Mouse (Mus musculus) left cerebral cortex, adult 2 months (tissue): ENCODE data around the gene Aurka. TPM values are rescaled to one million over a fixed set of nuclear protein-coding genes. Genes with fewer than 3 reads are reported as not detected.

Source experiments
- DNase-seq, 2 experiments: peaks; one replicate each; pipeline ENCODE4 v3.0.0; 2021 to 2022; ENCODE audit warnings: low spot score in 2 of 2, mixed read lengths in 1 of 2; ENCODE audit errors: extremely low spot score in 1 of 2
- H3K27ac ChIP-seq: fragments of 200-600 bp; 2 replicates; pipeline ENCODE4 v1.8.1; 2022
- H3K4me3 ChIP-seq: fragments of 200-600 bp; 2 replicates; pipeline ENCODE4 v1.8.1; 2022
- CTCF ChIP-seq: fragments of 200-600 bp; IDR thresholded peaks from 2 replicates; pipeline ENCODE4 v1.8.1; 2022; ENCODE audit warnings: antibody characterized with exemption, mild to moderate bottlenecking, moderate library complexity
- intact Hi-C: fragments of 180-260 bp; cut with DNase I; formaldehyde crosslinking; loops from one replicate; pipeline ENCODE4 v1.15.1; 2025
- long read RNA-seq, 2 experiments: library from polyadenylated mRNA; stranded (forward); transcript quantifications; one replicate each; pipeline ENCODE4 v2.0.0; 2021; ENCODE audit warnings: borderline mapping rate in 2 of 2
- total RNA-seq, 2 experiments: library from RNA; stranded (reverse); gene quantifications; 2 replicates each; pipeline ENCODE4 v1.2.3; 2021

Gene Aurka
- total RNA-seq: 1 to 10 TPM in 1 of 2 experiments, under 1 TPM in 1; 0.87 to 1.2 TPM
- long read RNA-seq, experiment 1, partial matches to known transcripts: 0 of 1 reads
- long read RNA-seq, experiment 1, other reads (novel, unspliced or antisense): 0 of 1 reads
- long read RNA-seq, experiment 2, partial matches to known transcripts: 0 of 2 reads
- long read RNA-seq, experiment 2, other reads (novel, unspliced or antisense): 1 of 2 reads

DNA sequence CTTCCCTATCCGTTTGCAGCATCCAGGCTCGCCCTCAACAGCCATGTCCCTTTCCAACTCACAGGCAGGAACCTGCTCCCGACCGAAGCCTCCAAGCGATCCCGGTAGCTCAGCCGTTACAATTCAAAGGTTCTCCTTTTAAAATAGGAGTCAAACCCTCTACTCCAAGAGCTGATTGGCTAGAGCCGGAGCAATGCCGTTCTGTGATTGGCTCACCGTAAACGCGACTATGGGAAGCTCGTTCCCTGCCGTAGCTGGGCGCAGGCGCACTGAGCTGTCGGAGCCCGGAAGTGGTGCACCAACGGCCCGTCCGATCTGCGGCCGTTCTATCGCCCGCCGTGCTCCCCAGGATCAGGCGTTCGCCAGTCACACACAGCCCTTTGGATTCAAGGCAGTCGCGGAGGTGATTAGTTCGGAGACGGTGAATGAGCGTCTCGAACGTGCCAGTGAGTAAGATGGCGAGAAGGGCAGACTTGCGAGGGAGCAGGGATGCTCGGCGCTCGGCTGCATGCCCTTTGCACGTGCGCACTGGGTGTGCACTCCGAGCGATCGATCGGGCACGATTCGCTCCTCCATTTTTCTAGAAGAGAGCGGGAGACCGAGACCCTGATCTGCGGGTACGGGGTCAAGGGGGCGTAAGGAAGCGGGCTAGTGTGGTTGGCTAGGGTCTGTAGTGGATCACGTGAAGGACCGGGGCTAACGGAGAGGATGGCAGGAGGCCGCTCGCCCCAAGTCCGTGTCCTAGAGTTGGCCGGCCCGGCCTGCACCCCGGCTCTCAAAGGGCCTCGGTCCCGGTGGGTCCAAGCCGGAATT lies at the start of gene Aurka, which contains the start of gene Cstf1:
Aurka (minus strand) TSS at position 125 of the 813 bp plus-strand sequence.
Cstf1 (plus strand) TSS at position 271 of the 813 bp plus-strand sequence.
- peak; percentile 93 to 94 for DNase-seq
- Histone ChIP-seq H3K27ac (peak within 1 kb of the TSS; percentile 93), H3K4me3 (peak within 1 kb of the TSS; percentile 66)
- TF ChIP-seq CTCF: no peak
- intact Hi-C loops: loop anchor here (2.0 kb wide), 2 partner anchors 26 to 70 kb away; partner anchors contain the start of genes Fam210b and Rtf2

- no peak for DNase-seq
- intact Hi-C loops: no loop called here
- no peak overlapping the region for H3K4me3 ChIP-seq
- no peak for TF ChIP-seq CTCF
- H3K27ac ChIP-seq: no peak overlapping the region
These were observed 47.9 kb upstream of the Aurka start for GRCm38 (mm10) chr2:172418208-172418607.

DNA sequence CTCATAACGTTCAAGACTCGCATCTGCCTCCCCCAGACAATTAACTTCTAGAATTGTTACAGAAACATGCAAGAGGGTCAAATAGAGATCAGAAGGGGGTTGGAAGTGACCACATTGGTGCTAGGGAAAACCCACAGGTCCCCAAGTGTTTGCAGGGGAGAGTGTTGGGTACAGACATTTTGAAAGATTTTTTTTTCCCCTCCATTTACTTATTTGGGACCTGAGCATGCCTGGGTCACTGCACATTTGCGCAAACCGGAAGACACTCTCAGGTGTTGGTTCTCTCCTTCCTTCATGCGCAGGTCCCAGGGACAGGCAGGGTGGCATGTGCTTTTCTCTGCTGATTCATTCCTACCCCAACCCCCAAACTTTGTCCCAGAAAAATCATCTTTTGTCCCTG lies 46.5 kb upstream of the Aurka start:
- H3K27ac ChIP-seq: no peak overlapping the region
- H3K4me3 ChIP-seq: no peak overlapping the region
- intact Hi-C loops: no loop called here
- DNase-seq: no peak
- no peak for TF ChIP-seq CTCF

- no peak for TF ChIP-seq CTCF
- H3K27ac ChIP-seq: no peak overlapping the region
- intact Hi-C loops: no loop called here
- DNase-seq: no peak
- H3K4me3 ChIP-seq: no peak overlapping the region
These were observed 45.9 kb upstream of the Aurka start for GRCm38 (mm10) chr2:172416218-172416617.

DNA sequence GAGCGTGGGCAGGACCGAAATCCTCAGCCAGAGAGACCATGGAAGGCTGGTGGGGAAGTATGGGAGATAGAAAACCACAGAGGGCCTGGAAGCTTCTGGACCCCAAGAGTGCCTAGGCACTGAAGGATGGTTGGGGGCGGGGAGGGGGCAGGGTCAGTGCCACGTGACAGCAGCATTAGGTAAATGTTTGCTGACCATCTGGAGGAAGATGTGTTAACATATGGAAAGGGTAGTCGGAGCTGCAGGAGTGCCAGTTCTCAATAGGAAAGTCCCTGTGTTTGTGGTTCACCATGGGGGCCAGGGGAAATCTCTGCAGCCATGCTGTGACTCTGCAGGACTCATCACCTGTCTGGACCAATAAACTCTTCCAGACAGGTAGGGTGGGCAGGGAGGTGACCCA lies 43.6 kb upstream of the Aurka start:
- TF ChIP-seq CTCF: no peak
- Histone ChIP-seq H3K4me3 (no peak overlapping the region), H3K27ac (no peak overlapping the region)
- intact Hi-C loops: no loop called here
- DNase-seq: no peak

GRCm38 (mm10) chr2:172413273-172413672 lies 42.9 kb upstream of the Aurka start:
- Histone ChIP-seq H3K4me3 (no peak overlapping the region), H3K27ac (no peak overlapping the region)
- no peak for DNase-seq
- intact Hi-C loops: no loop called here
- no peak for TF ChIP-seq CTCF

GRCm38 (mm10) chr2:172412454-172412853 lies 42.1 kb upstream of the Aurka start:
- no peak for TF ChIP-seq CTCF
- intact Hi-C loops: no loop called here
- DNase-seq: no peak
- no peak overlapping the region for H3K27ac ChIP-seq
- H3K4me3 ChIP-seq: no peak overlapping the region

DNA sequence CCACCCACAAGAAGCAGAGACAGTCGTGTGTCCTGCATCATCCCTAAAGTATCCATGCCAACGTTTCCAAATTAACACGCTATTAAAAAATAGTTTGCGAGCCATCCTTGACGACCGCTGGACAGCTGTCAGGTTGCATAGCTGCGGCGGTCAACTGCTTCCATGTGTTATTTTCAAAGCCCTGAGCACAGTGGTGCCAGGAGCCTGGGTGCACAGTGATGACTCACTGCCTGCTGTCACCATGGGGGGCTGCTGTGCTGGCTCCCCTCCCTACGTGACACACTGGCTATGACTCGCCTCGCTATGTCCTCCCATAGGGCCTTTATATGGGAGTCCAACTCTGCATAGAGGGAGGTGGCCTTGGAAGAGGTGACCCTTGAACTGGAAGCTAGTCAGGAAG lies 40.8 kb upstream of the Aurka start:
- intact Hi-C loops: no loop called here
- TF ChIP-seq CTCF: no peak
- H3K4me3 ChIP-seq: no peak overlapping the region
- no peak overlapping the region for H3K27ac ChIP-seq
- DNase-seq: peak; percentile 22 to 23

- Histone ChIP-seq H3K4me3 (no peak overlapping the region), H3K27ac (no peak overlapping the region)
- no peak for DNase-seq
- intact Hi-C loops: no loop called here
- TF ChIP-seq CTCF: no peak
These were observed 40.4 kb upstream of the Aurka start for GRCm38 (mm10) chr2:172410686-172411085.

DNA sequence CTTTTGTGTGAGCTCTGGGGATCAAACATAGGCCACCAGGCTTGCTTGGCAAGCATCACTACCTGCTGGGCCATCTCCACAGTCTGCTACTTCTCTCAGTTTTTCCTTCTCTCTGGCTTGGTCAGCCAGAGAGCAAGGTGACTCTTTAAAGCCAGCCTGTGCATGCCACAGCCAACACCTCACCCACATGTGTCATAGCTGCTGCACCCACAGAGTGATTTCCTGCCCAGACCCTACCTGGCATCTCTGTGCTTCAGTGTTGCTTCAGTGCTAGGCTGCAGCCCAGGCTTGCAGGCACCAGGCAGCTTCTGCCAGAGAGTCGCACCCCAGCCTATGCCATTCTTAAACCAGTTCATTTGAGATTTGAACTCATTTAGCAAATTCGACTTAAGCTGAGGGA lies 37.2 kb upstream of the Aurka start:
- no peak for TF ChIP-seq CTCF
- H3K4me3 ChIP-seq: no peak overlapping the region
- H3K27ac ChIP-seq: no peak overlapping the region
- intact Hi-C loops: no loop called here
- no peak for DNase-seq

GRCm38 (mm10) chr2:172406173-172406572 lies 35.8 kb upstream of the Aurka start:
- H3K27ac ChIP-seq: no peak overlapping the region
- no peak overlapping the region for H3K4me3 ChIP-seq
- DNase-seq: no peak
- TF ChIP-seq CTCF: no peak
- intact Hi-C loops: no loop called here

GRCm38 (mm10) chr2:172405011-172405410 lies 34.7 kb upstream of the Aurka start:
- intact Hi-C loops: no loop called here
- H3K27ac ChIP-seq: no peak overlapping the region
- H3K4me3 ChIP-seq: no peak overlapping the region
- DNase-seq: no peak
- no peak for TF ChIP-seq CTCF

- intact Hi-C loops: no loop called here
- no peak for DNase-seq
- Histone ChIP-seq H3K27ac (no peak overlapping the region), H3K4me3 (no peak overlapping the region)
- no peak for TF ChIP-seq CTCF
These were observed 33.9 kb upstream of the Aurka start for GRCm38 (mm10) chr2:172404239-172404638.
